Mouse (Mus musculus) inflammation-experienced regulatory T-cells, adult 6 months (primary cell): ENCODE results near the gene Pkdcc. TPM values are rescaled to one million over a fixed set of nuclear protein-coding genes. Genes with fewer than 3 reads are reported as not detected.

ENCODE experiments used
- ATAC-seq: one replicate; pipeline ENCODE4 v1.8.0; 2017
- polyA plus RNA-seq, 3 experiments: library from polyadenylated mRNA; unstranded; fragments of 100-300 nt; shearing (Covaris generic); gene quantifications; one replicate each; pipeline ENCODE4 v1.2.1; 2017

Pkdcc gene
- polyA plus RNA-seq, 3 experiments from 2014 or later, result 0.67 to 0.78 TPM; not detected in 1

DNA sequence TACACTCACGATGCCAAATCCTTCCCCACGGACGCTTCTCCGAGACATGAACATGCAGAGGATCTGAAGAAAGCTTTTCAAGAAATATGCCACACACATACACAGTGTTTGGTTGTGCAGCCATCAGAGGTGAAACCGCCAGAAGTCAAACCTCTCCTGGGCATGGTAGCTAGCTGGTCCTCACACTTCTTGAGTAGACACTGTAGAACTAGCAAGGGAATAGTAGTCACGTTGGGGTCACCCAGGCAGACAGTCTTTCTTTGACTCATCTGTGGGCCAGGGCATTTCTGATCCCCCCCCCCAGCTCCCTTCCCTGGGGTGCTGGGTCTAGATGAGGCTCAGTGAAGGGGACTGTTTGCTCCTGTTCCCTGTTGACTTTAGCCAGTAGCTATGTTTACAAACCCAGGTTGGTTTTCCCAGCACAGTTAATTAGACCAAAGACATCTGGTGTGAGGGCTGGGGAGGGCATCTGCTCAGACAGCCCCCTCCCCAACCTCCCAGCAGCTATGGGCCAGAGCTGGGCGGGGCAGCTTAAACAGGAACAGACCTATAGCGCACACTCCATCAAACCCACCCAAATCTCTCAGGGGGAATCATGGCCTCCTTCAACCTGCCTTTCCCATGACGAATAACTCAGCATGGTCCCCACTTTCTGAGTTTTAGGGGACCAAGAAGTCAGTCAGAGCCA is 1.7 kb upstream of the Pkdcc start:
- ATAC-seq, result no peak

- no peak for ATAC-seq
Measured at GRCm38 (mm10) chr17:83214161-83214592, 915 bp upstream of the Pkdcc start.

DNA sequence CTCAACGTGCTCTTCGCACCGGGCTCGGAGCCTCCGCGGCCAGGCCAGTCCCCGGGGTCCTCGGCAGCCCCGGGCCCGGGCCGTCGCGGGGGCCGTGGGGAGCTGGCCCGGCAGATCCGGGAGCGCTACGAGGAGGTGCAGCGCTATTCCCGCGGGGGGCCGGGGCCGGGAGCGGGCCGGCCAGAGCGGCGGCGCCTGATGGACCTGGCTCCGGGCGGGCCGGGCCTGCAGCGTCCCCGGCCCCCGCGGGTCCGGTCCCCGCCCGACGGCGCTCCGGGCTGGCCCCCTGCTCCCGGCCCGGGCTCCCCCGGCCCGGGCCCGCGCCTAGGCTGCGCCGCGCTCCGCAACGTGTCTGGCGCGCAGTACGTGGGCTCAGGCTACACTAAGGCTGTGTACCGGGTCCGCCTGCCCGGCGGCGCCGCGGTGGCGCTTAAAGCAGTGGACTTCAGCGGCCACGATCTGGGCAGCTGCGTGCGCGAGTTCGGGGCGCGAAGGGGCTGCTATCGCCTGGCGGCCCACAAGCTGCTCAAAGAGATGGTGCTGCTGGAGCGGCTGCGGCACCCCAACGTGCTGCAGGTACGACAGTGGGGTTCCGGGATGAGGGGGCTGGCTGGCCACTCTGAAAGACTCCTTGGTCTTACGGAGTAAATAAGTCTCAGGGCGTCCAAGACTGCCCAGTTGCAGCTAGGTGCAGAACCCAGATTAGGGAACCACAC is 595 bp downstream of the Pkdcc start:
- ATAC-seq, result no peak

DNA sequence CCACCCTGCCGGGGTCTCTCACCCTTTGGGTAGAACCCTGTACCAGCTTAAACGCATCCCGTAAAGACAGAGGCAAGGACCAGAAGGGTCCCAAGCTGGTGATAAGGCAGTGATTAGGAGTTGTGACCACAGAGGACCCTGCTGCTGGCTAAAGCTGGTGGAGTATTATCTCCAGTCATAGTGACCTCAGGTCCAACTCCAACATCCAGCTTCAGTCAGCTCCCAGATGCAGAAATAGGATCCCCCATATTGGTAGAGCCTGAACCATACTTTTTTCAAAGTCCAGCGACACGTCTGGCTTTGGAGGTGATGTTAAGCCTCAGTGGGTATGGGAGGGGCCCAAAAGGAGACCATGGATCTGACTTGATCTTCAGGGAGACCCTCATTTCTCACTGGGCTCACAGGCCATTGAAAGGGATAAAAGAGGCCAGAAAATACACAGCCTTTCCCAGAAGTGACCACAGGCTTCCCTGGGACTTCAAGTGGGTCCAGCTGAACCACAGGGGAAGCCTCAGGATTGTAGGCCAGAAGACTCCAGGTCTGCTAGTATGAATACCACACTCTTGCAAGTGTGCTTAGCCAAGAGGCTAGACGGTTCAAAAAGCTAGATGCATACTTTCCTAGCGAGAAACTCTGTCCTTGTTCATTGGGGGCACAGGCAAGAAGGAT is 1.3 kb downstream of the Pkdcc start:
- no peak for ATAC-seq

GRCm38 (mm10) chr17:83218189-83218588 is 3.1 kb downstream of the Pkdcc start:
- no peak for ATAC-seq

DNA sequence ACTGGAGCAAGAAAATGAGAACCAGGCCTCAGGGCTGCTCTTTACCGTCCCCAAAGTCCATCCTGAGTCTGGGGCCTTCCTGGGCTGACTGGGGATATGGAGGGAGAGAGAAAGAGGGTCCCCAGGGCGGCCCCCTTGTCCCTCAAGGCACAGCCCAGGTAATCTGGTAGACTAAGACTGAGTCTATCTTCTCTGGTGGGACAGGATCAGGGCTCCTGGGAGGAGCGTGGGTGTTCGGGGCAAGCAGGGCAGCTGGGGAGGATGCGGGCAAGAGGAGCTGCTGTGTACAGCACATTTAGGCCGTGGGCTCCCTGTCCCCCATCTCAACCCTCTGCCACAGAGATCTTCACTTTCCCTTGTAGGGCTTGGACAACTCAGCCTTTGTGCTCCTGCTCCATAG is 3.6 kb downstream of the Pkdcc start:
- ATAC-seq, result no peak

- ATAC-seq, result no peak
Measured at GRCm38 (mm10) chr17:83219351-83220287, 4.5 kb downstream of the Pkdcc start.

DNA sequence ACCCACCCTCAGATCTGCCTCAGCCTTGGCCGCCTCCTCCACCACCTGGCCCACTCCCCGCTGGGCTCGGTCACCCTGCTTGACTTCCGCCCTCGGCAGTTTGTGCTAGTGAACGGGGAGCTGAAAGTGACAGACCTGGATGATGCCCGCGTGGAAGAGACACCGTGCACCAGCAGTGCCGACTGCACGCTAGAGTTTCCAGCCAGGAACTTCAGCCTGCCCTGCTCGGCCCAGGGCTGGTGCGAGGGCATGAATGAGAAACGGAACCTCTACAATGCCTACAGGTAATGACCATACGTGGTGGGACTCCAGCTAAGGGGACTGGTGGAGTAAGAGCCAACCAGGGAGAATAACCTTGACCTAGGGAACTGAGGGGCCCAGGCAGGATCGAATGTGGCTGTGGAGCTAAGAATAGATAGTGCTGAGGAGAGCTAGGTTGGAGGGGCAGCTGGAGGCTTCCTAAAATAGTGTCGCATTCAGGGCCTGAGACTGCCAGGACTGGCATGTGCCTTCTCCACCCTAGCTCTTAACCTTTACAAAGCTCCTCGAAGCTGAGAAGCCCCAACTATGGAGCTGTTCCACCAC is 6.0 kb downstream of the Pkdcc start:
- no peak for ATAC-seq

DNA sequence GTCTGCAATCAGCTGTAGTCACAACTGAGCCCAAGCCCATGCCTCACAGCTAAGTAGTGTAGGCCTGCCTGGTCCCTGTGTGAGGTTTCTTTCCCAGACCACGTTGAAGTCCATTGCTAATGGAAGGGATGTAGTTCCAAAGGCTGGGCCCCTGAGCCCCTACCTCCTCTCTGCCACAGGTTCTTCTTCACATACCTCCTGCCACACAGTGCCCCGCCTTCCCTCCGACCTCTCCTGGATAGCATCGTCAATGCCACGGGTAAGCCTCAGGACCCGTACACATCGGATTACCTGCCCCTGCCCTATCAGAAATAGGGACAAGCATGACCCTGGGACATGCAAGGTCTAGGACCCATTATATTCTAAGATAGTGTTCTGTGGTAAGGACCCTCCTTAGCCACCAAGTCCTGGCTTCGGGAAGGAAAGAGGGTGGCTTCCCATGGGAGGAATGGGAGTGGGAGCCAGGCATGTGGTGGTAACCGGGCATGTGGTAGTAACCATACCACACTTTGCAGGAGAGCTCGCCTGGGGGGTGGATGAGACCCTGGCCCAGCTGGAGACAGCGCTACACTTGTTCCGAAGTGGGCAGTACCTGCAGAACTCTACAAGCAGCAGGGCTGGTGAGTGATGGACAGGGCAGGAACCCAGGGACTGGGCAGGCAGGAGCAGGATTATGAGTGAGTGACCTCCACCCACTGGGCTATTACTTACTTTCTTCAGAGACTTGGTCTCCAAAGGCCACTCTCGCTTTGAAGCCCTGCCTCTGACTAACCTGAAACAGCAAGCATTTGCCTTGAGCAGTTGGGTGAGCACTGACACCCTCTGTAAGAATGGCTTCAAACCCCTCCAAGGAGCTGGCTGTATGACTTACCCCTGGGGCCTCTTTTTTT is 6.8 kb downstream of the Pkdcc start:
- ATAC-seq, result no peak

- no peak for ATAC-seq
Measured at GRCm38 (mm10) chr17:83222705-83223104, 7.6 kb downstream of the Pkdcc start.

DNA sequence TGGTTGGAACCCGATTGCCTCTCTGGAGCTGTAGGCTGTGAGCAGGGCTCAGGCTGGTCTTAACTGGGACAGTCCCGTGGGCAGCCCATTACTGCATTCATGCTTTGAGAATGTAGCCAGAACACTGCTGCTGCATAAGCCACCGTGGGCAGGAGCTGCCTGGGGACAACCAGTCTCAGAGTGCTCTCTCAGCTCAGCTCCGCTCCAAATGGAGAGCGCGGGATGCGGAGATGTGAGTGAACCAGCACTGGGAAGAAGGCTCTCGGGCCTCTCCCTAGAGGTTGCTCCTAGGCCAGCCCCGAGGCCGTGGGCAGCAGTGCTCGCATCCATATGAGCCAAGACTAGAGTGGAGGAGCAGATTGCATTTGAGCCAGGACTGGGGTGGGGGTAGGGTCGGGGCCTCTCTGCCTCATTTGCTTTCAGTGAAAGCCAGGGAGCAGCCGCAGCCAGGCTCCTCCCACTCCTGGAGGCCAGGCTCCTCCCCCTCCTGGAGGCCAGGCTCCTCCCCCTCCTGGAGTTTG is 9.4 kb downstream of the Pkdcc start:
- no peak for ATAC-seq

DNA sequence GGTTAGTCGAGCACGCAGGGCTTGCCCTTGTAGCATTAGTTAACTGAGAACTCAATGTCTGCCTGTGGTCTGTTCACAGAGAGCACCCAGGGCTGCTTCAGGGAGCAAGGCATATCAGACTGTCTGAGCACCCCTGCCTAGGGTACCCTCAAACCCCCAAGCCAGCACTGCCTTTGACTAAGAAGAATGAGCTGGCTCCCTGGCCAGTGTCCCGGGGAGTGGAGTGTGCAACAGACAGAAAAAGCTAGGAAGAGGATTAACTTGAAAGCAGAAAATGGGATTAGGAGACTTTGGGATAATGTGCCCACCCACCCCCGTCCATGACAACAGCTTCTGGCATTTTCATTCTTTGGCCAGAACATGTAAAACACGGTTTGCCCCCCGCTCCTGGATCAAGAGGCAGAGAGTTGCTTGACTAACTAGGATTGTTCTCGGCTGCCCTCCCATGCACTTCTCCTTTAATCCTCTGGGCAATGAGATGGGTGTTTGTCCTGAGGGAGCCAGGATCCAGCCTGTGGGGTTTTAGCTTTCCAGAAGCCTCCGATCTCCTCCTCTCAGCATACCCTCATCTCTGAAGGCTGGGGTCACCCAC is 11.4 kb downstream of the Pkdcc start:
- ATAC-seq, result no peak

GRCm38 (mm10) chr17:83231357-83231756 is 16.3 kb downstream of the Pkdcc start:
- no peak for ATAC-seq

DNA sequence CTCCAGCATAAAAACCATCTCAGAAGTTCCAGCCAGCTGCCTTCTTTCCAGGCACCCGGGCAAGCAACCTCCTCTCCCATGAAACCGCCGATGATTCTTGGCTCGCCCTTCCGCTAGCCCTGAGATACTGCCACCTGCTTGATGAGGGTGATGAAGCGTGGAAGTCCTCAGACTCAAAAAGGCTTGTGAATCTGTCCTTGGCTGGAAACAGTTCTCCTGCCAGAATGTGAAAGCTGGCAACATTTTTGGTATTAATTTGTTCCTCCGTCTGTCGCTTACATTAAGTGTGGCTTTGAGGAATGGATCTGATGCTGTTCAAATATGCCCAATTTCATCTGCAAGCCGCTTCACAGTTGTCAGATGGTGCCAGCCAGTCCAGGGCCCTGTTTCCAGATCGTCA is 20.1 kb downstream of the Pkdcc start:
- no peak for ATAC-seq

- ATAC-seq, result no peak
Measured at GRCm38 (mm10) chr17:83236202-83236601, 21.1 kb downstream of the Pkdcc start.

DNA sequence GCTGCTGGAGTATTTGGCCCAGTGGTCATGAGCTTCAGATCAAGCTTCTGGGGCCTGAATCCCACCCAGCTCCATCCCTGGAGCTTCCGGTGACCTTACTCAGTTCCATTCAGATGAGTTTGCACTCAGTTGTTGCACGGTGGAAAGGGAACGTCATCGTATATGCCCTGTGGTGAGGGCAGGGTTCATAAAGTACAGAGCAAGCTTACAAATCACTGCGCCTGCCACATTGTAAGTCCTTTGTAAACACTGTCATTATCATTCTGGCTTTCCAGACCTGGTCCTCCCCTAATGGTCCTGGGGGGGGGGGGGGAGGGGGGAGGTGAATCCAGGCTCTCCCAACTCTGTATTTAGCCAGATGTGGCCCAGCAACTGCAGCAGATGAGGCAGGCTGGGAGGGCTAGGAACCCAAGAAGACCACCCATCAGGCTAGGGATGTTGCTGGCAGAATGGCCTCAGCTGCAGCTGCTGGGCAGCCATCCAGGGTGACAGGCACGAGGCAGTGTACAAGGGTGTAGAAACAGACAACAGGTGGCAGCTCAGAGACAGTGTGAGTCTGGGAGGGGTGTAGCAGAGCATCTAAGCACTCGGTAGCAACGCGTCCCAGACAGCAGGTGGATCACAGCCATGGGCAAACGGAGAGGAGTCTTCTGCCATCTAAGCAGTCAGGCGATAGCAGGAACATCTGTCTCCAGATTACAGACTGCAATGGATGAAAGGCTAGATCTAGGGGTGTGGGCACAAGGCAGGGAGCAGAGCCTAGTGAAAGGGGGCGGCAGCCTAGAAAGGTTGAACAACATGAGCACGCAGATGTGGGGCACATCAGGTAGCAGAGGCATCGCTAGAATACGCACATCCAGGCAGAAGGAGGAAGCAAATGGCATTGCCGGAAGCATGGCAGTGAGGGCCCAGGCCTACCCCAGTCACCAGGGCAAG is 23.3 kb downstream of the Pkdcc start:
- no peak for ATAC-seq

DNA sequence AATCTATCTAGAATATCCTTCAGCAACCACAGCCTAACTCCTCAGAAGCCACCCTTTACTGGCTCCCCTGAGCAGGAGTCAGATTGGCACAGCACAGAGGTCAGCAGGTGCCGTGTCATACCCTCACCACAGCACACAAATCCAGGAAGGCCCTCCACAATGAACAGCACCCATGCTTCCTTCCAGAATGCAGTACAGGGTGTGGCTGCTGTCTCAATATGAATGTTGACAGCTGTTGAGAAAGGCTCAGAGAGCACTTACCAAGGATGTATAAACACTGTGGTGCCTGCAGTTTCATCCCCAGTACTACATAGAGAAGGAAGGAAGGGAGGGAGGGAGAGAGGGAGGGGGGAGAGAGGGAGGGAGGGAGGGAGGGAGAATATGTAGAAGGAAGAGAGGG is 29.4 kb downstream of the Pkdcc start:
- no peak for ATAC-seq

DNA sequence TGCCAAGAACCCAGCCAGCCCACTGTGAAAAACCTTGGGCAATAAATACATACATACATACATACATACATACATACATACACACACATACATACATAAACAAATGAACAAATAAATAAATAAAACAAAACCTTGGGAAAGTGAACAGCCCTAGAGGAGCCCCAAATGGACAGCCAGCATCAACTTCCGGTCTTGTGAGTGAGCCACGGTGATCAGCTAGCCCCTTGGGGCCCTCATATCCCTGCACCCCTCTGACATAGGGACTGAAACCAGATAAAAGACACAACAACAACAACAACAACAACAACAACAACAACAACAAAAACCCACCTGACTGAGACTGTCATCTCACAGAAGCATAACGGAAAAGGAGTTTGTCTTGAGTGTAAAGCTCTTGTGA is 30.4 kb downstream of the Pkdcc start:
- ATAC-seq, result no peak

DNA sequence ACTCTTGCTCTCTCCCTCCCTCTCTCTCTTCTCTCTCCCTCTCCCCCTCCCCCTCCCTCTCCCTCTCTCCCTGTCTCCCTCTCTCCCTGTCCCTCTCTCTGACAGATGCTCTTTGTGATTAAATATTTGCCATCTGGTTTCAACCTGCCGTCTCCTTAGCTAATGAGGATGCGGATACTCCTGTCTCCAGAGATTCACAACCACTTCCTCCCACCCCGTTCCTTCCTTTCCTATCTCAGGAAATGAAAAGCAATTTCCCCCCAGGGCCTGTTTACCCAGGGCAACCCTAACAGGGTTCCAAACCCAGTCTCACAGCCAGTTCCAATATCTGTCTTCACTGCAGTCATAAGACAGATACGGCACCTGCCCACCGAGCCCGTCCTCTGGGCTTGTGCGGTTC is 31.0 kb downstream of the Pkdcc start:
- ATAC-seq, result no peak
